ENCODE assay signal across 8 mouse cellular contexts in genomic region chr4:116820902-116821693, GRCm38 (mm10). TPM values are rescaled to one million over a fixed set of nuclear protein-coding genes. Genes with fewer than 3 reads are reported as not detected.
DNase-seq lines count a peak whose midpoint lies in the region; ATAC-seq and TF ChIP-seq lines count a peak whose summit lies in the region.

No protein-coding gene starts in this region.

- ATAC-seq in forebrain, embryonic 12.5 days (ENCODE audit: low FRiP score): peak; percentile 70

- no peaks in the 10 kb centered on the region for H3K9me3 ChIP-seq in ES-E14 (ENCODE audit: control insufficient read depth, insufficient read depth, low read depth, low read length)
- H3K9me3 ChIP-seq in forebrain, embryonic 12.5 days: no peaks in the 10 kb centered on the region

- H3K4me2 ChIP-seq in forebrain, embryonic 12.5 days: peak overlapping the region; percentile 94

- peaks cover 0 to 11% of the 10 kb centered on the region in 2 experiments; a peak in 3 of 4 replicates for H3K4me1 ChIP-seq in ES-E14 (ENCODE audit: control insufficient read depth in 2 of 2, insufficient read depth in 2 of 2, low read length in 2 of 2, poor library complexity in 1 of 2)
- H3K4me1 ChIP-seq in forebrain, embryonic 12.5 days: peaks cover 31% of the 10 kb centered on the region

- under 1% methylated on average over 51 of the region's 51 CpGs for WGBS in forebrain, embryonic 12.5 days
- under 1% methylated on average over 51 of the region's 51 CpGs for WGBS in large intestine, adult 2 months

- H3K4me3 ChIP-seq in ES-E14 (ENCODE audit: insufficient read depth in 1 of 2, low read depth in 1 of 2, low read length in 2 of 2, poor library complexity in 1 of 2, severe bottlenecking in 1 of 2): peak overlapping the region; percentile 62 to 75
- peak overlapping the region; percentile 47 for H3K4me3 ChIP-seq in forebrain, embryonic 12.5 days (replicated peaks)

- in situ Hi-C loops in ES-E14 (cut with MboI; ENCODE audit: low sequenced_read_pairs in 2 of 2, unreplicated experiment in 2 of 2): loop anchor here (5.0 to 25.0 kb wide), 3 partner anchors 171 to 316 kb away; partner anchors contain the start of genes Urod (in 2 of the 2), Btbd19 (in 1 of the 2), Hectd3 (in 1 of the 2) and Plk3 (in 1 of the 2)

- intact Hi-C loops in heart, postnatal 36 days (cut with DNase I): no loop called here

- no peak for DNase-seq in ES-E14 (ENCODE audit: low read depth, low spot score)
- DNase-seq in c-Kit-positive CD71-positive TER-119-negative erythroid progenitor cells, embryonic 14.5 days (ENCODE audit: low read depth): peak; percentile 54
- peak; percentile 71 to 81 for DNase-seq in heart, postnatal 36 days
- DNase-seq in large intestine, adult 2 months (ENCODE audit: low read depth, low spot score): peak; percentile 96
- peak; percentile 87 for DNase-seq in lung, postnatal 36 days
- peak; percentile 53 for DNase-seq in ovary, postnatal 14 days (ENCODE audit: low spot score)
- peak; percentile 63 for DNase-seq in thymus, postnatal 4 days

- no peak overlapping the region for H3K27ac ChIP-seq in ES-E14 (ENCODE audit: insufficient read depth, low read depth, low read length, poor library complexity, severe bottlenecking)
- H3K27ac ChIP-seq in forebrain, embryonic 12.5 days: no peak overlapping the region

- peaks cover 20% of the 10 kb centered on the region; the same call in 1 of the 2 replicates for H3K36me3 ChIP-seq in ES-E14 (ENCODE audit: control insufficient read depth, insufficient read depth, low read length, poor library complexity, severe bottlenecking)
- H3K36me3 ChIP-seq in forebrain, embryonic 12.5 days (replicated peaks): peaks cover 20% of the 10 kb centered on the region

- peaks cover 38% of the 10 kb centered on the region for H3K27me3 ChIP-seq in forebrain, embryonic 12.5 days

- peak overlapping the region; percentile 70 for H3K9ac ChIP-seq in ES-E14 (ENCODE audit: insufficient read depth, low read depth, low read length, poor library complexity, severe bottlenecking)
- H3K9ac ChIP-seq in forebrain, embryonic 12.5 days: peak overlapping the region; percentile 61

TF ChIP-seq in ES-E14, 5 proteins besides CTCF, POLR2A, EP300 and RAD21:
- no peak for TF ChIP-seq CHD2 (IDR thresholded peaks at IDR 0.05; ENCODE audit: low read depth, low read length)
- TF ChIP-seq ZNF384 (IDR thresholded peaks at IDR 0.05; ENCODE audit: low read depth, low read length): no peak
- TF ChIP-seq MAFK (IDR thresholded peaks at IDR 0.05; ENCODE audit: insufficient read depth, low read depth, low read length): no peak
- TF ChIP-seq ZC3H11A (IDR thresholded peaks at IDR 0.05; ENCODE audit: borderline replicate concordance, low read depth, low read length): no peak
- no peak for TF ChIP-seq HCFC1 (IDR thresholded peaks at IDR 0.05; ENCODE audit: borderline replicate concordance, insufficient read depth, low read length)

RNA-seq across cellular contexts. Expression of gene Hpdl, which starts 0.4 kb away (rescaled TPM):
- total RNA-seq in ES-E14 (2012; rRNA removed): 5.4 and 5.8 TPM in 2 replicates
- polyA plus RNA-seq in forebrain, embryonic 12.5 days (2016; fragmentation: Nextera tagmentation; extraction: Ambion mirVana): 0.96 and 1.6 TPM in 2 replicates
- 1 to 10 TPM; 4.3 to 5.1 TPM for total RNA-seq in heart, postnatal 36 days (2021)
- polyA plus RNA-seq in large intestine, adult 2 months (2012; rRNA removed): 8.3 and 8.4 TPM in 2 replicates

RNA-seq across cellular contexts. Expression of gene Mutyh, which starts 13.6 kb away (rescaled TPM):
- total RNA-seq in ES-E14 (2012; rRNA removed): 23.1 and 32.2 TPM in 2 replicates
- 17.7 and 20.5 TPM in 2 replicates for polyA plus RNA-seq in forebrain, embryonic 12.5 days (2016; fragmentation: Nextera tagmentation; extraction: Ambion mirVana)
- 1 to 10 TPM in 1 of 2 experiments, under 1 TPM in 1; 0.60 to 2.0 TPM for total RNA-seq in heart, postnatal 36 days (2021)
- 4.7 and 5.6 TPM in 2 replicates for polyA plus RNA-seq in large intestine, adult 2 months (2012; rRNA removed)

RNA-seq across cellular contexts. Expression of gene Toe1, which starts 13.7 kb away (rescaled TPM):
- 47.4 and 51.9 TPM in 2 replicates for total RNA-seq in ES-E14 (2012; rRNA removed)
- 32.0 and 34.1 TPM in 2 replicates for polyA plus RNA-seq in forebrain, embryonic 12.5 days (2016; fragmentation: Nextera tagmentation; extraction: Ambion mirVana)
- 1 to 10 TPM; 8.2 to 8.9 TPM for total RNA-seq in heart, postnatal 36 days (2021)
- 22.0 and 24.9 TPM in 2 replicates for polyA plus RNA-seq in large intestine, adult 2 months (2012; rRNA removed)

RNA-seq across cellular contexts. Expression of gene Zswim5, which starts 56.1 kb away (rescaled TPM):
- 2.5 and 3.2 TPM in 2 replicates for total RNA-seq in ES-E14 (2012; rRNA removed)
- 12.0 and 13.3 TPM in 2 replicates for polyA plus RNA-seq in forebrain, embryonic 12.5 days (2016; fragmentation: Nextera tagmentation; extraction: Ambion mirVana)
- 1 to 10 TPM; 1.1 to 1.4 TPM for total RNA-seq in heart, postnatal 36 days (2021)
- 6.4 and 10.7 TPM in 2 replicates for polyA plus RNA-seq in large intestine, adult 2 months (2012; rRNA removed)
